Mouse (Mus musculus) brown adipose tissue, adult 24 weeks (tissue): ENCODE measurements around the gene Syncrip. TPM values are rescaled to one million over a fixed set of nuclear protein-coding genes. Genes with fewer than 3 reads are reported as not detected.

Experiments
- H3K27ac ChIP-seq: fragments of 200-500 bp; replicated peaks from 2 replicates; pipeline ENCODE4 v1.5.1; 2012; ENCODE audit warnings: low read depth, mild to moderate bottlenecking, low read length
- H3K4me1 ChIP-seq: fragments of 200-500 bp; 2 replicates; pipeline ENCODE4 v1.6.1; 2012; ENCODE audit warnings: low read length, mixed read lengths; ENCODE audit not compliant: control insufficient read depth, insufficient read depth, insufficient read length
- H3K4me3 ChIP-seq: fragments of 200-500 bp; 2 replicates; pipeline ENCODE4 v1.5.1; 2012; ENCODE audit warnings: low read depth, mild to moderate bottlenecking, low read length, moderate library complexity; ENCODE audit not compliant: insufficient read depth
- polyA plus RNA-seq: library from polyadenylated mRNA; stranded (reverse); fragments of >200 nt; gene quantifications from 2 replicates; pipeline ENCODE4 v1.2.4, GENCODE M21; 2012; ENCODE audit not compliant: missing spikeins, insufficient read depth, insufficient read length

The Syncrip gene
- polyA plus RNA-seq, 1 experiment, result 101 TPM

GRCm38 (mm10) chr9:88438237-88438554, 44.2 kb downstream of the Syncrip start:
- H3K27ac ChIP-seq, result no peak overlapping the region; the same call in none of the 2 replicates

GRCm38 (mm10) chr9:88437342-88438236, 44.8 kb downstream of the Syncrip start:
- Histone ChIP-seq H3K4me3 (peak overlapping the region; percentile 97), H3K27ac (no peak overlapping the region; the same call in 1 of the 2 replicates), H3K4me1 (peaks cover 5% of the 10 kb centered on the region)

More at GRCm38 (mm10) chr9:88438237-88438554, 44.2 kb downstream of the Syncrip start:
- H3K4me1 ChIP-seq, result peaks cover 5% of the 10 kb centered on the region
- peak overlapping the region; percentile 97 for H3K4me3 ChIP-seq

- Histone ChIP-seq H3K27ac (no peak overlapping the region), H3K4me3 (no peak overlapping the region), H3K4me1 (no peaks in the 10 kb centered on the region)
Measured at GRCm38 (mm10) chr9:88424356-88424755, 58.0 kb downstream of the Syncrip start.

DNA sequence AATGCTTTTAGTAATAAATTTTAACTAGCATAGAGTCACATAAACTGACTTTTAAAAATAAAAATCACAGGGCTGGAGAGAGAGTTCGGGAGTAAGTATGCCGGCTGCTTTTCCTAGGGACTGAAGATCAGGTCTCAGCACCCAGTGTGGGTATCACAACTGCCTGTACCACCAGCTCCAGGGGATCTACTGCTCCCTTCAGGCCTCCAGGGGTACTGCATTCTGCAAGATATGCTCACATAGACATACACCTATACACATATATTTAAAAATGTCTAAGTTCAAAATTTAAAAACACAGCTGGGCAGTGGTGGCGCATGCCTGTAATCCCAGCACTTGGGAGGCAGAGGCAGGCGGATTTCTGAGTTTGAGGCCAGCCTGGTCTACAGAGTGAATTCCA, 59.9 kb downstream of the Syncrip start:
- Histone ChIP-seq H3K4me3 (no peak overlapping the region), H3K27ac (no peak overlapping the region), H3K4me1 (no peaks in the 10 kb centered on the region)

- H3K27ac ChIP-seq, result no peak overlapping the region
- no peaks in the 10 kb centered on the region for H3K4me1 ChIP-seq
- no peak overlapping the region for H3K4me3 ChIP-seq
Measured at GRCm38 (mm10) chr9:88416752-88417151, 65.6 kb downstream of the Syncrip start.

GRCm38 (mm10) chr9:88409978-88410377, 72.4 kb downstream of the Syncrip start:
- no peak overlapping the region for H3K4me3 ChIP-seq
- H3K4me1 ChIP-seq, result no peaks in the 10 kb centered on the region
- H3K27ac ChIP-seq, result no peak overlapping the region

GRCm38 (mm10) chr9:88404515-88404914, 77.9 kb downstream of the Syncrip start:
- H3K4me3 ChIP-seq, result no peak overlapping the region
- no peaks in the 10 kb centered on the region for H3K4me1 ChIP-seq
- H3K27ac ChIP-seq, result no peak overlapping the region

- H3K4me1 ChIP-seq, result no peaks in the 10 kb centered on the region
- H3K4me3 ChIP-seq, result no peak overlapping the region
- no peak overlapping the region for H3K27ac ChIP-seq
Measured at GRCm38 (mm10) chr9:88404088-88404487, 78.3 kb downstream of the Syncrip start.

- Histone ChIP-seq H3K4me1 (no peaks in the 10 kb centered on the region), H3K27ac (no peak overlapping the region), H3K4me3 (no peak overlapping the region)
Measured at GRCm38 (mm10) chr9:88398461-88398860, 83.9 kb downstream of the Syncrip start.

Other genes starting within 250 kb of the Syncrip start
- gene Nt5e, start 155.4 kb downstream of the Syncrip start, polyA plus RNA-seq, result 0.54 and 1.2 TPM in 2 replicates
- 29.7 and 38.5 TPM in 2 replicates for gene Snx14, start 43.6 kb downstream of the Syncrip start, polyA plus RNA-seq
- gene Gm20537, start 26.0 kb downstream of the Syncrip start, polyA plus RNA-seq, result not detected in 2 replicates
- gene Zfp949, start 65.4 kb upstream of the Syncrip start, polyA plus RNA-seq, result 3.9 and 5.0 TPM in 2 replicates
- gene Trim43a, start 98.3 kb upstream of the Syncrip start, polyA plus RNA-seq, result not detected in 2 replicates
- gene Mthfsl, start 237.7 kb upstream of the Syncrip start, polyA plus RNA-seq, result 47.6 and 58.7 TPM in 2 replicates
- gene Bcl2a1d, start 249.3 kb upstream of the Syncrip start, polyA plus RNA-seq, result 2.9 TPM in 1 of 2 replicates, not detected in the other